Mouse (Mus musculus): ENCODE results near the gene Padi4.

The Padi4 gene

DNA sequence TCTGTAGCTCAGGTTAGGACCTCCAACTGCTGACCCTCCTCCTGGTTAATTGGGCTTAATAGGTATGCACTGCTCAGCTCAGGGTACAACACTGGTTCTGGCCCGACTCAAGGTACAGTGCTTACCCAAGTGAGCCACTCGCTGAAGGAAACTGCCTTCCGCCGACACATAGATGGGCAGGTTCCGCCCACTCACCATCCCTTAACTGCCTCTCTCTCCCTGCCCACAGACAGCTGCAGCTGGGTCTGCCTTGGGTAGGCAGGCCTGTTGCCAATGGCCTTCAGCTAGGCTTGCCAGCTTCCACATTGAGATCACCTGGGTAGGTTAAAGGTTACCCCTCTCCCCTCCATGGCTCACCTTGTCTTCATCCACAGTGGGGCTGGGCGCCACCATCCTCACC lies 32.6 kb downstream of the Padi4 start:
- DNase-seq (ENCODE audit: low read depth, low spot score), result no peak

GRCm38 (mm10) chr4:140740655-140741054 lies 33.4 kb downstream of the Padi4 start:
- no peak for DNase-seq (ENCODE audit: low read depth, low spot score)

DNA sequence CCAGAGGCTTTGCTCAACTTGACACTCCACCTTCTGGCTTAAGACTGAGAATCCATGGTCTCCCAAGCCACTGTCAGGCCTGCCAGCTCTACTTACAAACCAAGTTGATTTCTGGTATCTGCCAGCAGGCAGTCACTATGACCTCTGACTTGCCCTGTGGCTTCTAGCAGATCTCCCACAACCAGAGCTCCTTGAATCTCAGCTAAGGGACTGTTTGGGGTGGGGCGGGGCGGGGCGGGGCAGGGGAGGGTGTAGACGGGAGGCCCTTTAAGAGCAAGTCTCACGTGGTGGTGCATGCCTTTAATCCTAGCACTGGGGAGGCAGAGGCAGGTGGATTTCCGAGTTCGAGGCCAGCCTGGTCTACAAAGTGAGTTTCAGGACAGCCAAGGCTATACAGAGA lies 41.2 kb downstream of the Padi4 start:
- no peak for DNase-seq (ENCODE audit: low read depth, low spot score)

DNA sequence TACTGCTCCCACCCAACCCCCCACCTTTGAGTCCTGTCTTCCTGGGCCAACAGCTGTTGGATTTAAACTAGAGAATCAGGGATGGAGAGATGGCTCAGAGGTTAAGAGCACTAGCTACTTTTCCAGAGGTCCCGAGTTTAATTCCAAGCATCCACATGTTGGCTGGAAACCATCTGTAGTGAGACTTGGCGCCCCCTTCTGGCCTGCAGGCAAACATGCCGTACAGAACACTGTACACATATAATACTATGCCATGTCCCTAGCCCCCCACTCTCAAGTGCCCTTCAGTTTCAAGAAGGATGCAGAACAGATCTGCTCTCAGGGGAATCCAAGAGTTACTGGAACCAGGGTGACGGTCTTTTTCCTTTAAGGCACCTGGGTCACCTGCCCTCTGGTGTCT lies 42.4 kb downstream of the Padi4 start:
- no peak for DNase-seq (ENCODE audit: low read depth, low spot score)

DNA sequence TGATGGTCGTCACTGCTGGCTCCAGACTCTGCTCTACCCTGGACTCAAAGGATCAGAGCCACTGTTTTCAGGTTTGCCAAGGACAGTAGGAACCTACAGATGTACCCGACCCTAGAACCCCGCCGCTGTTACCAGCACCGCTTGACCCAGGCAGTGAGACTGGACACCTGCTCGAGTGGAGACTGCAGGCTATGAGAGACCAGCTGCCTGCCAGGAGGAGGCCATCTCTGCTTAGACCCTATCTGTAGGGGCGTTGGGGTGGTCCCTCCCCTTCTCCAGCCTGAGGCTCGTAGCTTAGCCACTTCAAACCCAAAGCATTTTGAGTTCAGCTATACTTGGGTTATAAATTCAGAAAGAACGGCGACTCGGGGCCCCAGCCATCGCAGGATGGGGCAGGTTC lies 47.1 kb downstream of the Padi4 start:
- no peak for DNase-seq (ENCODE audit: low read depth, low spot score)

DNA sequence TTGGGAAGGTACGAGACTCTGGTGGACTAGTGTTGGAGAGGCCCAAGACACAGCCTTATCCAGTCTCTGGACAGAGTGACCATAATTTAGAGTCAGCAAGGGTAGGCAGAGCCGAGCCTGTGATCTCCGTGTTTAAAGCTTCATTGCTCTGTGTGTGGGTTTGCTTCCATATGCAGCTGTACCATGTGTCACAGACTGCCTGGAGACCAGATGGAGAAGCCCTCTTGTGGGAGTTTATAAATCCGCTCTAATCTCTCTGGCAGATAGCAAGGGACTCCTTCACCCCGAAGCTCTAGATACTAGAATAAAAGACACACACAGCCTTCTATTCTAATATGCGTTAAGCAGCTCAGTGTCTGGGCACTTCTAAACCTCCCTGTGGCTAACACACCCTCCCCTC lies 49.3 kb downstream of the Padi4 start:
- DNase-seq (ENCODE audit: low read depth, low spot score), result no peak

GRCm38 (mm10) chr4:140723801-140724200 lies 50.2 kb downstream of the Padi4 start:
- peak; percentile 61 for DNase-seq (ENCODE audit: low read depth, low spot score)

DNA sequence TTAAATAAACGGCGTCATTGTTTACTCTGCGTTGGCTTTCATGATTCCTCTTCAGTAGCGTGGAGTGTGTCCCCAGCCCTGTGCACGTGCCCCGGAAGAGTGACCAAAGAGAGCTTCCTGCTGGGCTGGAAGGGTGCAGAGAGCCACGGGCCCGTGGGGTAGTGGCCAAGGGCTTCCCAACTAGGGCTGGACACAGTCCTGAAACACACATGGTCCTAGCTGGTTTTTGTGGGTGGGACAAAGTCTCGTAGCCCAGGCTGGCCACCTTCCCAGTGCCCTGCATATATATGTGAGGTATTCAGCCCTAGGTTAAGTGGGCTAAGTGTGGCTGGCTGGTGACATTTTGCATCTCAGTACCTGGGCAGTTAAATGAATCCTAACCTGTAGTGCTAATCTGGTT lies 50.8 kb downstream of the Padi4 start:
- DNase-seq (ENCODE audit: low read depth, low spot score), result no peak

DNA sequence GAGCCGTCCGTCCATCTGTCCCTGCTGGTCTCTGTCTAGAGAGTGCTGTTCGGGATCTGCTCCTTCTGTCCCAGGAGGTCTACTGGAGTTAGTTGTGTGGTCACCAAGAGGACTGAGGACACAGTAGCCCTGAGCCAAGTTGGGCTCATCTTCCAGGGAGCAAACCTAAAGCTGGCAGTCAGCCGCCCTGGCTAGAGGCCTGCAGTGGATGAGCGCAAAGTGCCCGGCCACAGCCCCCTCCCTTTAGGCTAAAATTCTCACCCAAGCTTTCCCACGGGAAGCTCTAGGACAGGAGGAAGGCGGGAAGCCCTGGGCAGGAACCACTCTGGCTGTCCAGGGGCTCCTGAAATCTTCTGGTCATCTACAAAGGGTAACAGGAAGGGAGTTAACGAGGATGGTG lies 51.3 kb downstream of the Padi4 start:
- no peak for DNase-seq (ENCODE audit: low read depth, low spot score)

DNA sequence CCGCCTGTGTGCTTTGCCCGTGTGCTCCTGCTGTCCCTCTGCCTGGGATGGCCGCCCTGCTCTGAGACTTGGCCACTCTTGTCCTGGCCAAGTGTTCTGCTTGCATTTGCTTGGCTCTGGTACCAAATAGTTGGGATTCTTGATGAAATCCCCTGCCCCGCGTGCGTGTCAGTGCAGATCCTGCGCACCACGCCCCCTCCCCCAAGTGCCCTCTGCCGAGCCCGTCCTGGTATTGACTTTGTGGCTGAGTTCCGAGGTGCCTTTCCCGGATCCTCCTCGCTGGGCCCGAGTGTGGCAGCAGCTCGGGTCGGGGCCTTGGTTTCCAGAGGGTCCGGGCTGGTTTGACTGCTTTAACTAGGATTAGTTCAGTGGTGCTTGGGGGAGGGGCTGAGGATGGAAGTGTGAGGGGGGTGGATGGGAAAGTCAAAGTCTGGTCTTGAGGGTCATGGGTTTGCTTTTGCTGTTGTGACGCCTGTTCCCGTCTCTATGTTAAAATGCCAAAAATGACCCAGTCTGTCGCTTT lies 52.0 kb downstream of the Padi4 start:
- DNase-seq (ENCODE audit: low read depth, low spot score), result no peak

DNA sequence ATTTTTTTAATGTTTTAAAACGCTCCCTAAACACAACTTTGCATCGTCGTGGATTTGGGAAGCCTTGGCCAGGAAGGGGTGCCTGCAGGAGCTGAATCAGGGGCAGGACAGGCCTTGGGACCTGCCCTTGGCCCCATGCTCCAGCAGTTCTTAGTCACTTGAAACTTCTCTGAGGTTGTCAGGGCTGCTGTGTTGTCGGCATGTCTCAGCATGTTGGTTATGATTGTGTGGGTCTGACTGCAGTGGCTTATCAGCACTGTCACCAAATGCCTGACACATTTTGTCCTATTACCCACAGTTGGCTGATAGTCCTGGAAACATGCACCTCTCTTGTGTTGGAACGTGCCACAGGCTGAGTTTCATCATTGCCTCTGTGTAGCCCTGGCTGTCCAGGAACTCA lies 53.9 kb downstream of the Padi4 start:
- DNase-seq (ENCODE audit: low read depth, low spot score), result no peak

DNA sequence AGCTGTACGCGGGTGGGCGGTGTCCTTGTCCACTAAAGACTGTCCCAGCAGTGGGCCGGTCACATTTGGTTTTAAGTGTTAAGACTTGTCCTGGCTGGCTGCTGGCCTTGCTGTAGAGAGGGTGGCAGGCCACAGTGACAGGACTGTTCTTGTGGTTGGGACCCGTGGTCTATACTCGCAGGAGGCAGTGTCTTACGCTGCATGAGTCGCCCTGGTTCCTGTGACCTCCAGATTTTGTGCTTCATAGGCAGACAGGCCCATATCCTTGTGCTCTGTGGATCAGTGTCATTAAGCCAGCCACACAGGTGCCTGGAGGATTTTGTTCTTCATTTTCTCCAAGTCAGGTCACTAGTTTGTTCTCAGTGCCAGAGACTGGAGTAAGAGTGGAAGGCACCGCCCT lies 55.6 kb downstream of the Padi4 start:
- no peak for DNase-seq (ENCODE audit: low read depth, low spot score)

- no peak for DNase-seq (ENCODE audit: low read depth, low spot score)
These were observed 57.0 kb downstream of the Padi4 start for GRCm38 (mm10) chr4:140716994-140717393.

- DNase-seq (ENCODE audit: low read depth, low spot score), result no peak
These were observed 59.5 kb downstream of the Padi4 start for GRCm38 (mm10) chr4:140714586-140714985.

GRCm38 (mm10) chr4:140713480-140714365 lies 60.3 kb downstream of the Padi4 start:
- DNase-seq (ENCODE audit: low read depth, low spot score), result peak; percentile 85

DNA sequence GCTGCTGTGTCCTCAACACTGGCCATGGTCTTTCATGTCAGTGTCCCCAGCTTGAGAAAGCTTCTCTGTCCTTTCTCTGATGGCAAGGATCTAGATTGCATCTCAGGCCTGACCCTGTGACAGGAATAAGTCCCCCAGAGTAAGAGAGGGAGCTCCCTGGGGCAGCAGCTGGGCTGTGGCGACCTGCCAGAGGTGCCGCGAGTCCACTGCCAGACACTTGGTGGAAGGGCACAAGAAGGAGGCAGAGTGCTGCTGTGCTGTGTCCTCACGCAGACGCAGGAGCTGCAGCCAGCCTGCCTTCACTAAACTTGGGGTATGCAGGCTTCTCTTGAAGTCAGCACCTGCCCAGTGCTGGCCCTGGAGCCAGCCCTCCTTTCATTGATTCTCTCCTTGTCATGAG lies 62.7 kb downstream of the Padi4 start:
- no peak for DNase-seq (ENCODE audit: low read depth, low spot score)

GRCm38 (mm10) chr4:140710781-140711180 lies 63.3 kb downstream of the Padi4 start:
- DNase-seq (ENCODE audit: low read depth, low spot score), result no peak

DNA sequence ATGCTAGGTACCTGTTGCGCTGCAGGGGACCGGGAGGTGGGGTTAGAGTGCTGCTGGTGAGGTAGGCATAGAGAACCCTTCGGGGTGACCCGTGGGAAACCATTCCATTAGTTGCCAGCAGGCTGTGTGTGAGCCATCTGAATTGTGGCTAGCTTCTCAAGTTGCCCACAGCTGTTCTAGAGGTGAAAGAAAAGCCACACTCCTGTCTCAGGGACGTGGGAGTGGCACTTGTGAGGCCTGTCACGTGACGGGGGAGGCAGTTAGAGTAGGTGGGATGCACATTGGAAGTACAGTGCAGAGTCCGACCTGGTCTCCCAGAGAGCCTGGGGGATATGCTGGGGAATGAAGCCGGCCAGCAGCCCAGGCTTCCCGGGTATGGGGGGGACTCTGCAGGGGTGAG lies 64.4 kb downstream of the Padi4 start:
- no peak for DNase-seq (ENCODE audit: low read depth, low spot score)

DNA sequence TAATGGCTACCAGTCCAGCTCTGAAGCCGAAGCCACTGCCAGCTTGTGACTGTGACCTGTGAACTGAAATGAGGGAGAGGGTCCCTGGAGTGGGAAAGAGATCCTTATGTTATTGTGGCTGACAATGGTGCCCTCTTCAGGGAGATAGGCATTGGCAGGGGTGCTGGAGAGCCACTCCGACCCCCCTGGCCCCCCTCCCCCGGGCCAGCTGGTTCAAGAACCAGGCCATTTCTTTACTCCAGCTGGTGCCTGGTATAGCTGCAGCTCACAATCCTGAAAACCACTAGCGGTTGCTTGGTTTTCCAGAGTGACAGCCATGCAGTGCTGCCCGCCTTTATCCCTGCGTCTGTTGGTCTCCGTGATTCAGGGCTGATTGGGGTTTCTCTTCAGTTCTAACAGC lies 64.9 kb downstream of the Padi4 start:
- DNase-seq (ENCODE audit: low read depth, low spot score), result no peak

DNA sequence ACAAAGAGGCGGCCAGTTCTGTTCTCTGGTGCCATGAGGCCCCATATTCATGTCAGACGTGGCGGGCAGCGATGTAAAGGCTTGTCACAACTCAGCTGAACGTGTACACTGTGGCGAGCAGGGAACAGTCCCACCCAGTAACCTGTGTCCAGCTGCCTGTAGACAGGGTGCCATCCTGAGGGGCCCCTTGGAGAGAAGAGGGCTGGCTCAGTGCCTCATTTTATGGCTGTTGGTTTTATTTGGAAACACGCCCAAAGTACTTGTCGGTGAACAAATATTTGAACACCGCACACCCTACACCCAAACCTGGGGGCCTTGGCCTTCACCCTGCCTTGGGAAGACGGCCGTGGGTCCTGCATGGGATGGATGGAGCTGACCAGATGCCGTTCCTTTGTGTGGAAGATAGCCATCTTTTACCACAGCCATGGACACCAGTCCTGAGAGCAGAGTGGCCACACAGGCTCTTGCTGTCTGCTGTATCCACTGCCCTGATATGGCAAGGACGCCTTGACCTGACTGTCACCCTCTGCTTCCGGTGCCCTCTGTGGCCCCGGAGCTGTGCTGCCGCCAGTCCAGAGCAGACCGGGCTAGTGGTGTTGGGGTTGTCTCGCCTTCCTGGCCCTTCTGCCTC lies 65.6 kb downstream of the Padi4 start:
- no peak for DNase-seq (ENCODE audit: low read depth, low spot score)

DNA sequence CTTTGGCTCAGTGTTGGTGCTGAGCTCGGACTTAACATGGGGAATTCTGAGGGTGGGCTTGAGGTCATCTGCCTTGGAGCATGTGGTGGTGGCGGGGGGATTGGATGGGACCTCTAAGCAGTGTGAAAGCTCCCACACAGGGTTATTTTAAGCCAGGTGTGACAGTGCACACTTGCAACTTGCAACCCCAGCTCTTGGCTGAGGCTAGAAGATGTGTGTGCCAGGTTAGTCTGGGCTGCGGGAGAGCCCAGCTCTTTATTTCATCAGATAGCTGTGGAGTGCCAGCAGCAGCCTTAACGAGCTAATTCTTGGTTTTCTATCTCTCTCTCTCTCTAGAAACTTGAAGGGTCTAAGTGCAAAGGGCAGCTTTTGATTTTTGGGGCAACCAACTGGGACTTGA lies 66.4 kb downstream of the Padi4 start:
- no peak for DNase-seq (ENCODE audit: low read depth, low spot score)

DNA sequence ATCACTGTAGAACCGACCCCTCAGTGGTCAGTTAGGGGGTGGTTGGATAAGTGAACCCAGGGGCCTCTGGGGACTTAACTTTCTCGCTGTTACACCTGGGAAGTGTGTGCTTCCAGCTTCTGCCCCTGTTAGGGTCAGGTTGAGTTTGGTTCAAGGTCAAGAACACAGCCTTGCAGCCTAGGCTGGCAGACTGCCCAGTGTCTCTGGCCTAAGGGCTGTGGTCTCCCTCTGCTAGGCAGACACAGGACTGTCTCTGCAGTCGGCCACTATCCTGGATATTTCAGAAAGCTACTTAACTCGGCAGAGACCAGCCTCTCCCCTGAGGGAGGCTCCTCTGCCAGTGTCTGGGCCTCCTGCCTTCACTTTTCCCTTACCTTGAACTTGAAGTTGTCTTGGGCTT lies 69.9 kb downstream of the Padi4 start:
- no peak for DNase-seq (ENCODE audit: low read depth, low spot score)

GRCm38 (mm10) chr4:140703636-140704035 lies 70.4 kb downstream of the Padi4 start:
- no peak for DNase-seq (ENCODE audit: low read depth, low spot score)
